Mouse (Mus musculus) stomach, postnatal 0 days (tissue): ENCODE results near the gene Tfr2. TPM values are rescaled to one million over a fixed set of nuclear protein-coding genes. Genes with fewer than 3 reads are reported as not detected.

ENCODE experiments used
- ATAC-seq: fragments of 200-750 bp; cut with Nextera tagmentation; 2 replicates; pipeline ENCODE4 v1.8.0; 2017; ENCODE audit not compliant: low FRiP score, low TSS enrichment
- DNase-seq: peaks from one replicate; pipeline ENCODE4 v3.0.0-alpha.2; 2016; ENCODE audit warnings: low spot score
- H3K27ac ChIP-seq: fragments of 300-500 bp; sonication (generic); replicated peaks from 2 replicates; pipeline ENCODE4 v1.5.1; 2014; ENCODE audit warnings: mild to moderate bottlenecking, control low read depth
- H3K27me3 ChIP-seq: fragments of 300-500 bp; sonication (generic); 2 replicates; pipeline ENCODE4 v1.6.1; 2014; ENCODE audit warnings: low read length; ENCODE audit not compliant: control insufficient read depth, insufficient read depth
- H3K36me3 ChIP-seq: fragments of 300-500 bp; sonication (generic); 2 replicates; pipeline ENCODE4 v1.6.1; 2014; ENCODE audit warnings: low read length, mixed read lengths; ENCODE audit not compliant: control insufficient read depth, insufficient read depth
- H3K4me1 ChIP-seq: fragments of 300-500 bp; sonication (generic); replicated peaks from 2 replicates; pipeline ENCODE4 v1.6.1; 2014; ENCODE audit warnings: antibody characterized with exemption; ENCODE audit not compliant: control insufficient read depth, insufficient read depth
- H3K4me2 ChIP-seq: fragments of 300-500 bp; sonication (generic); replicated peaks from 2 replicates; pipeline ENCODE4 v1.6.1; 2014; ENCODE audit warnings: low read depth, mild to moderate bottlenecking, control low read depth, moderate library complexity
- H3K4me3 ChIP-seq: fragments of 300-500 bp; sonication (generic); 2 replicates; pipeline ENCODE4 v1.5.1; 2014; ENCODE audit warnings: low read depth, low read length, control low read depth
- H3K9ac ChIP-seq: fragments of 300-500 bp; sonication (generic); 2 replicates; pipeline ENCODE4 v1.6.1; 2014; ENCODE audit warnings: mild to moderate bottlenecking, low read length, control low read depth, mixed read lengths
- H3K9me3 ChIP-seq: fragments of 300-500 bp; sonication (generic); 2 replicates; pipeline ENCODE4 v1.6.1; 2016; ENCODE audit warnings: low read length; ENCODE audit not compliant: control insufficient read depth
- CTCF ChIP-seq: IDR thresholded peaks from 2 replicates; pipeline ENCODE4 v1.5.1; 2016; ENCODE audit warnings: antibody characterized with exemption, low read depth, mild to moderate bottlenecking, moderate library complexity
- EP300 ChIP-seq: optimal IDR thresholded peaks from 2 replicates; pipeline ENCODE3; 2016; ENCODE audit warnings: antibody characterized with exemption
- WGBS: fragments of 180-500 bp; shearing (Covaris S2); extraction: QIAGEN DNeasy Blood & Tissue Kit; methylation state at CpG from one replicate; pipeline ENCODE4 v1.1.7; 2014; 5-methylcytosine and 5-hydroxymethylcytosine counted together
- polyA plus RNA-seq: library from polyadenylated mRNA; unstranded; fragments of >200 nt; fragmentation: Nextera tagmentation; extraction: Ambion mirVana; gene quantifications from 2 replicates; pipeline ENCODE4 v1.2.1, GENCODE M21; 2015

The Tfr2 gene
- polyA plus RNA-seq, 1 experiment from 2014 or later: 1.2 TPM

- Histone ChIP-seq H3K9me3 (no peaks in the 10 kb centered on the region), H3K4me3 (peak within 1 kb of the TSS; percentile 78), H3K9ac (peak within 1 kb of the TSS; percentile 86), H3K4me2 (peak within 1 kb of the TSS; percentile 95), H3K4me1 (peaks cover 2% of the 10 kb centered on the region), H3K27me3 (no peaks in the 10 kb centered on the region), H3K27ac (peak within 1 kb of the TSS; percentile 94), H3K36me3 (peaks cover 17% of the 10 kb centered on the region)
- 0% methylated on average over 40 of the region's 40 CpGs for WGBS
- DNase-seq (peak; percentile 99), ATAC-seq (peak; percentile 81)
- peak; percentile 79 for TF ChIP-seq EP300
- TF ChIP-seq CTCF: 0 out of 2 replicates have a peak, but pooled peaks have one; percentile 14
Measured at GRCm38 (mm10) chr5:137533117-137533827, 36.4 kb upstream of the Tfr2 start, which contains the start of the genes Epo and Gnb2. Gene Epo (minus strand): TSS chr5:137533242. Gene Gnb2 (minus strand): TSS chr5:137533510.

DNA sequence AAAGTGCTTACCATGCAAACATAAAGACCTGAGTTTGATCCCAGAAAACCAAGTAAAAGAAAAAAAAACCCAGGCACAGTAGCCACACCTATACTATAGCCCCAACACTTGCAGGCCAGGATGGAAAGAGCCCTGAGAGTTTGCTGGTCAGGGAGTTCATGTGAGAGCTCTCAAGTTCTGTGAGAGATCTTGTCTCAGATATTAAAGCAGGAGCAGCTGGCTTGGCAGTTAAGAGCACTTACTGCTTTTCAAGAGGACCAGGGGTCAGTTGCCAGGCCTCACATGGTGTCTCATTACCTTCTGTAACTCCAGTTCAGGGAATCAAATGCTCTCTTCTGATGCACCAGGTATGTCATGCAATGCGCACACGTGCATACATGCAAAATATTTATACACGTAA is 34.9 kb upstream of the Tfr2 start:
- H3K4me1 ChIP-seq: peaks cover 2% of the 10 kb centered on the region
- 0 out of 2 replicates have a peak, but pooled peaks cover 3% of the 10 kb centered on the region for H3K36me3 ChIP-seq
- no peaks in the 10 kb centered on the region for H3K9me3 ChIP-seq
- H3K9ac ChIP-seq: no peak overlapping the region
- H3K4me2 ChIP-seq: no peak overlapping the region
- no peak overlapping the region for H3K27ac ChIP-seq
- no peak overlapping the region for H3K4me3 ChIP-seq
- DNase-seq (no peak), ATAC-seq (no peak)
- 93% methylated on average over 3 of the region's 3 CpGs for WGBS
- no peaks in the 10 kb centered on the region for H3K27me3 ChIP-seq
- no peak for TF ChIP-seq CTCF
- no peak for TF ChIP-seq EP300

DNA sequence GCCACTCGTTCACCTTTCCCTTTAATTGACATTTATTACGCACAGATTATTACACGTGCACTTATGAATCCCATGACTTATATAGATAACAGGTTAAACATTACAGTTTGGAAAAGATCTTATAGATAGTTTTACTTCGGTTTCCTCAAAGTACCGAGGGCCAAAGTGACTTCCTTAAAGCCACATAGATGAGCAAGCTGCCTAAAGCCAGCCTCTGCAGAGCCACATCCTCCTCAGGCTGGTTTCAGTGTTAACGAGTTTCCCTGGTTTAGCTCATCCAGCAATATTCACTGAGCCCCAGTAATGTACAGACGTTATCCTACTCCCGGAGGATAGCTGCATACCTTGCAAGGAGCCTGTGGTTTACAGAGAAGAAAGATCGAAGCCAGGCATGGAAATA is 34.3 kb upstream of the Tfr2 start:
- Histone ChIP-seq H3K9me3 (no peaks in the 10 kb centered on the region), H3K27me3 (no peaks in the 10 kb centered on the region), H3K27ac (no peak overlapping the region), H3K4me3 (no peak overlapping the region), H3K4me1 (no peaks in the 10 kb centered on the region; the same call in 1 of the 2 replicates), H3K9ac (no peak overlapping the region), H3K4me2 (no peak overlapping the region), H3K36me3 (no peaks in the 10 kb centered on the region)
- no peak for DNase-seq
- TF ChIP-seq EP300 (no peak), CTCF (no peak)
- 72% methylated on average over 9 of the region's 9 CpGs for WGBS
- ATAC-seq: no peak

GRCm38 (mm10) chr5:137537461-137537860 is 32.2 kb upstream of the Tfr2 start:
- ATAC-seq: no peak
- Histone ChIP-seq H3K4me1 (no peaks in the 10 kb centered on the region), H3K27ac (no peak overlapping the region), H3K27me3 (no peaks in the 10 kb centered on the region), H3K4me3 (no peak overlapping the region), H3K4me2 (no peak overlapping the region), H3K9me3 (no peaks in the 10 kb centered on the region), H3K9ac (no peak overlapping the region), H3K36me3 (no peaks in the 10 kb centered on the region)
- no peak for DNase-seq
- TF ChIP-seq CTCF (no peak), EP300 (no peak)
- WGBS: 50% methylated on average over 4 of the region's 4 CpGs

DNA sequence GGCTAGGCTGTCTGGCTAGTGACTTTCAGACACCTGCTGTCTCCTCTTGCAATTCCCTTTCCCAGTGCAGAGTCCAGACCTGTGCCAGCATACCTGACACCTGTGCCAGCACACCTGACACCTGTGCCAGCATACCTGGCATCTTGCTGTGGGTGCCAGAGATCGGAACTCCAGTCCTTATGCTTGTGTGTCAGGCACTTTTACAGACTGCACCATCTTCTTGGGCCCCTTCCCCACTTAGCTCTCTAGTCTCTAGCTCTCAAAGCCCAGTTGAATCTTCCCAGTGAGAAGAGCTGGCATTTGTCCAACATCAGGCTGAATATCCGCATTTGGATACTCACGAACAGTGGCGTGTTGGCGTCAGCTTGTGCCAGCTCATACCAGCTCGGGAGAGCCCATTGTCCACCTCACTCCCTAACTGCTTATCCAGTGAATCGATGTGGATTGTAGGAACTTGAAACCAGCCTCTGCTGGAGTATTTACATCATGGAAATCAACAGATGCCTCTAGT is 30.3 kb upstream of the Tfr2 start:
- no peaks in the 10 kb centered on the region for H3K36me3 ChIP-seq
- 44% methylated on average over 7 of the region's 7 CpGs for WGBS
- H3K4me2 ChIP-seq: no peak overlapping the region
- no peaks in the 10 kb centered on the region for H3K4me1 ChIP-seq
- H3K9me3 ChIP-seq: no peaks in the 10 kb centered on the region
- no peak overlapping the region for H3K27ac ChIP-seq
- DNase-seq (no peak), ATAC-seq (no peak)
- H3K4me3 ChIP-seq: no peak overlapping the region
- H3K9ac ChIP-seq: no peak overlapping the region
- TF ChIP-seq EP300 (no peak), CTCF (no peak)
- H3K27me3 ChIP-seq: no peaks in the 10 kb centered on the region

GRCm38 (mm10) chr5:137540991-137541390 is 28.6 kb upstream of the Tfr2 start:
- TF ChIP-seq EP300: no peak
- TF ChIP-seq CTCF: no peak
- Histone ChIP-seq H3K9me3 (no peaks in the 10 kb centered on the region), H3K36me3 (no peaks in the 10 kb centered on the region), H3K27me3 (no peaks in the 10 kb centered on the region), H3K4me1 (no peaks in the 10 kb centered on the region), H3K9ac (no peak overlapping the region), H3K27ac (no peak overlapping the region), H3K4me3 (no peak overlapping the region), H3K4me2 (no peak overlapping the region)
- ATAC-seq (no peak), DNase-seq (no peak)
- WGBS: 76% methylated on average over 6 of the region's 6 CpGs
